Mouse (Mus musculus): Measurements from ENCODE around the gene Gfi1.

The Gfi1 gene

DNA sequence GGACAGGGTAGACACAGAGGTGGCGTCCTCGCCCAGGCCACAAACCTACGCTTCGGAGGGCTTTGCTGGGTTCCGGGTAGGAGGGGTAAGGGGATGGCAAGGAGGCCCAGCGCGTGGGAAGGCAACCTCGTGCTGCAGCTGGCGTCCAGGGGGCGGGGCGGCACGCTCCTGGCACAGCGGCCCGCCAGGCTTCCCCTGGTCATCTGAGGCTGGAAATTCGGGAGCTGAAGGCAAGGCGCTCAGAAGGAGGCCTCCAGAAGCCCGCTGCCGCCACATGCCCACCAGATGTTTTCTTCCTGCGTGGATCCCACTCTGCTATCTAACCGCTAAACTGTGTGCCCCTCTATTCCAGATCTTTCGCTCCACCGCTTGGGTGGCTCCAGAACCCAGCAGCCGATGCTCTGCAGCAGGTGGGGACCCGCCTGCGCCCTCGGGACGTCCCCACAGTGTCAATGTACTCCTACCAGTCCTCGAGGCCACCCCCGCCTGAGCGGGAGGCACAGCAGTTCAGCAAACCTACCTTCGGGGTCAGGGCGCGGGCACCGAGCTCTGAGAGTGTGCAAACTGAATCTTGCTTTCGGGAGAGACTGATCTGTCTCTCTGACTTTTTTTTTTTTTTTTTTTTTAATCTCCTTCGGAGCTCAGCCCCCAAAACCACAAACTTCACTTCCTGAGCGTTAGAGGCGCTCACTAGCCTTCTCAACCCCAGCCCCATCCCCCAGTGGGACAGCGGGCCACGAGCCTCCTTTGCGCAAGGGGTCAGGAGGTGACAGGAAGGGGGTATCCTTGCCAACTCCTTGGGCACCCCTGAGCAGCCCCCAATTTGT lies at the start of gene Gfi1:
Gene Gfi1 (minus strand): TSS at position 602 of the 827 bp plus-strand sequence.
- DNase-seq (ENCODE audit: low read depth, low spot score), result peak; percentile 79

DNA sequence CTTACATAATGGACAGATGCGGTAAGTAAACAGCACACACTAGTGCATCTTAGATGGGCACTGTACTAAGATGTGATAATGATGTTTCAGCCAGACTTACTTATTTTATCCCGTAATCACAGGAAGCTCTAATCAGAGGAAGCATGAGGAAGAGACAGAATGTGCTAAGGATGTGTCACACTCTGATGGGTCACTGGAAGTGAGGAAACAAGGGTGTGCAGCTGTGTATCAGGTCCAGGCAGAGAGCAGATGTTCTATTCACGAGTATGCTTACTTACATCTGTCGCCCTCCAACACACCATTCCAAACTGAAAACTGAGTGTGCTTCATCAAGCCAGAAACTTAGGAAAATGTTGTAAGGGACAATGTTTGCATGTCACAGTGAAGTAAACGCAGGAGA lies 46.2 kb upstream of the Gfi1 start:
- no peak for DNase-seq (ENCODE audit: low read depth, low spot score)

DNA sequence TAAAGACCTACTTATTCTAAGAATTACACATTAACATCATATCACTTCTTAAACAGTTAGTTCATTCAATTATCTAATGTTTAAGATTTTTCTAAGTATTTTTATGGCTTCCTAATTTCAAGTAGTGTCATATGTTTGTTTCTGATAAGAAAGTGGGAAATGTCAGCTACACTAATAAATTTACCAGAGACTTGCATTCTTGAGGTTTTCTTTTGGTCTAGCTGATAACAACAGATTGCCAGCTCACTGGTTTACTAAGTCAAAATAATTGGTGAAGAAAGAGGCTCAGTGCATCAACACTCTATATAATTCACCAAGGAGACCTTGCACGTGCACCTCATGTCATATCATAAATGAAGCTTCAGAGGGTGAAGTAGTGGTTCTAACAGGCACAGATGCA lies 42.4 kb upstream of the Gfi1 start:
- DNase-seq (ENCODE audit: low read depth, low spot score), result no peak

DNA sequence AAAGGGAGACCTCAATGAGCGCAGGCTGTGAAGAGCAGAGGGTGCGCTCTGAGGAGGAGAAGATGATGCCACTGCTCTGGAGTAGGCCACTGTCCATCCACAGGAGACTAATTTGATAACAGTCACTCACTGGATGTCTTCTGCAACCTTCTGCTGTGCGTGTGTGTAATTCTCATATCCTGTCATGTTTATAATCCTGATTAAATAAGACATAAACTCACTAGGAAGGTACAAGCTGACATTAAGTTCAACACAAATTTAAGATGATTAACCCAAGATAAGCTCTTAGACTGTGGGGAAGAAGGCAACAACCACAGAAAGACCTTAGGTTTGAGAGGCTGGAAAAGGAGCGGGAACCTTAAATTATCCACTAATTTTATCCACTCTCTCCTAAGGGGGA lies 40.1 kb upstream of the Gfi1 start:
- no peak for DNase-seq (ENCODE audit: low read depth, low spot score)

DNA sequence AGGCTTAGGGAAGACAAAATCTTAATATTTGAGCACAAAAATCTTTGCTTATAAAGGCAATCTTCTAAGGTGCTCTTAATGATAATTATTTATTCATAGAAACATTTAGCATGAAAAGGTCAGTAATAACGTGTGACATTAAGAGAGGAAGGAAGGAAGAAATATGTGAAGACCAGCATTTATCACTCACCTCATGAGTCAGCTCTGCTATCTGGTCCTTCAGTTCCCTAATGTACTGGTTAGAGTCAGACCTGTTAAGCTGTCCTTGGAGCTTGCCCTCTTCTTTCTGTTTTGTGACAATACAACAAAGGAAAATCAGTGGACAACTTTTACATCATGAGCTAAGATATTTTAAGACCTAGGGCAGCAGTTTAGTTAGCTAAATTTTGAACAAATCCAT lies 38.6 kb upstream of the Gfi1 start:
- no peak for DNase-seq (ENCODE audit: low read depth, low spot score)

DNA sequence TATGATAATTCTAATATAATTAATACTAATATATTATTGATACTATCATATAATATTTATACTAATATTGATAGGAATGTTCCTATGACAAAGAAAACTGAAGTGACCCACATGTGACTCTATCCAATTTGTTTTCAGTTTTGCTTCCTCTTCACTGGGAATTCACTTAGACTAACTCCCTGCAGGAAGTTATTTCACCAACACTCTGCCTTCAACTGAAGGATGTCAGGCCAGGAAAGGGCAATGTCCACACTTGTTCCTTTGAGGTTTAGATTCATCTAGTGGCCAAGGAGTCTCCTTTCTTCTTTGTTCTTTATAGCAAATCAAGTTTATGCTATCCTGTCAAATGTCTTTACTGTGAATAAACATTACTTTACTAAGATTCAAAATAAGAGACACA lies 37.8 kb upstream of the Gfi1 start:
- no peak for DNase-seq (ENCODE audit: low read depth, low spot score)

DNA sequence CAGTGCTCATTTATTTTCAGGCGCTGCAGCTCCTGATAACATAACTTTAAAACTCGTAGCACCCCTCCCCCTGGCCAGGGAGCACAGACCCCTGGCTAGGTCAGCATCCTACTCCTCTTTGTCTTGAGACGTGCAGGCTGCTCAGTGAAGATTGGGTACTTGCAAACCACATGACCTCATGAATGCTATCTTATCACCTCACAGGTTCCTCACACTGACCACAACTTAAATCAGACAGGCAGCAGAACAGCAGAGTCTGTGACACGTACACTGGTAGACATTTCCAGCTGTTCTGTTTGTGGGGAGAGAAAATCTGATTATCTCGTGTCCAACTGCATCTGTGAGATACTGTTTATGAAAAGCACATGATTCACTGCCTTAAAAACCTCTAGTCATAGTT lies 33.3 kb upstream of the Gfi1 start:
- DNase-seq (ENCODE audit: low read depth, low spot score), result no peak

DNA sequence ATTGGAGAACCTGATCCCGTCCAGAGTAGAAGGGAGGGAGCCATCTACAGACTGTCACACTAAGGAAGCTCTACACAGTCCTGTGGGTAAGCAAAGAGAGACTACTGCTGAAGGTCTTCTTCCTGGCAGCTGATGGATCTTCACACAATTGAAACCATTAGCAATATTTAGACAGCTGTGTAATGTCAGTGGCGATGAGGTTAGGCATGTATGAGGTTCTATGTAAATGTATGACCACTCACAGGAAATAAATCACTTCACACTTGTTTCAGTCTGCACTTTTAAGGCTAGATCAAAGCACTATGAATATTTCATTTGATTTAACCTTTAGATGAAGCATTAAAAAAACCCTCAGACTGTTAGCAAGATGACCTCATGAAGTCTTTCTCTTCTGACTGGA lies 30.2 kb upstream of the Gfi1 start:
- DNase-seq (ENCODE audit: low read depth, low spot score), result no peak

DNA sequence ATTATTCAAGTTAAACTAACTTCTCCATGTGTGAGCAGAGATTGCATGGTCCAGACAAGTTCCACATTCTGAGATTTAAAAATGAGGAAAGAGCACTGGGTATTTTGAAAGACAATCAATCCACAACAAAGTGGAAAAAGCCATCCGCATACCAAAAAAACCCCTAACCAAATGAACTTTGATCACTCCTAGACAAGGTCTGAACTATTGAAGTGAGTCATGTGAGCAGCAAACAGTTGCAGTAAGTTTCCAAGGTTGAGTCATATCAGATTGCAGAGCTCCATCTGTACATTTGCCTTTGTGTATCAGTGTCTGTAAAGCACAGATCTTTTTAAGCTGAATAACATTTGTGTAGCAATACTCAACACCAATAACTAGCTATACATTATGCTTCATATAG lies 28.9 kb upstream of the Gfi1 start:
- DNase-seq (ENCODE audit: low read depth, low spot score), result no peak

DNA sequence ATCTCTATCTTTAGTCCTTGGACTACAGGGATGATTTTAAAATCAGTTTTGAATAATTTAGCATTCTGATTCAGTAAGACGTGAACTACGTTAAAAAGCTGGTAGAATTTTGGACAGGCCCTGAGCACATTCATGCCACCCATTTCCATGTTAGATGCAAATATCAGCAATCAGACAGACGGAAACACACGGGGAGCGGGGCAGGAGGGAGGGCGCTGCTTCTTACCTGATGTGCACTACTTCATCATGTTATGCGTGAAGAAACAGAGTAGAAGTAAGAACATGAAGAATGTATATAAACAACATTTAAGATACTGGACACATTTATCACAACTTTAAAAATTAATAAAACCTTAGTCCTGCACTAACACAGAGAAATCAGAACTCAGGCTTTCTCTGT lies 27.8 kb upstream of the Gfi1 start:
- DNase-seq (ENCODE audit: low read depth, low spot score), result no peak

DNA sequence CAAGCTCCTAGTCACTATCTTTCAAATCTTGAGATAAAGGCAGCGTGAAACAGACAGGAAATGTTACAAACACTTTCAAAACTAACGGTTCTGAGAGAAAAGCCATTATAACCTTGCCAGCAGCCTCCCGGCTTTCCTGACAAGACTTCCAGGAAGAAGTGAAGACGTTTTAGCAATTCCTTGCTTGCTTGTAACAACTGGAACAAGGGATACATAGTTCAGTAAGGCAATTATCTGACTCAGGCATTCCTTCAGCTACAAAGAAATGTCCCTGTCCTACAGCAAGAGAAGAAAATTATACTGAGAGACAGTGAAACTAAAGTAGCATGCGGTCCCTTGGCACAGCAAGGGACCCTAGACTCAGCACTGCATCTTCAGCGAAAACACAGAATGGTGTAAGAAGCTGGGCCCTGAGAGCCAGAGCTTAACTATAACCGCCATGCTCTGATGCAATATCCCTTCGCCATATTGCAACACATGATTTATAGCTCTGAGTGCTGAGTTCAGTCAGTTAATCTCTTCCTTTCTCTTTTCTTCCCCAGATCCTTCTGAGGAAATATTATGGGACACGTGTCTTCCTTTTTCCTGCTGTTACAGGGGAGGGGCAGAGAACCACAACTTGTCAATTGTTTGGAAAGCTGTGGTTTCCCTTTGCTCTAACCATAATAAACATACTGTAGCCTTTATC lies 23.5 kb upstream of the Gfi1 start:
- no peak for DNase-seq (ENCODE audit: low read depth, low spot score)

DNA sequence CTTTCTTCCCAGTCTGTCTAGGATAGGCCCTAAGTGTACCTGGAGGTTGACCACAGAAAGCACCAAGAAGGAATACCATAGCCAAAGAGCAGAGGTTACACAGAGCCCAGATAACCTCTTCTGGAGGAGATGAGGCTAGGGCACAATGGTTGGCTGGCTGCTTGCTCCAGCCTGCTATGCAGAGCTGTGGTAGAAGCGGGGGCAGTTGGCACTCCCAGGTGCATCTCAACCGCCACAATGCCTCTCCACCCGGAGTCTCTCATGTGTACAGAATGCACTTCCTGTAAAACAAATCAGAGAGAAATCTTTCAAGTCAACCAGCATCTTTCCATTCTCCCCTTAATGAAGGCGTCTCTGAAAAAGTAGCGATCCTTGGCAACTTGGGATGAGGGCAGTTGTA lies 13.2 kb upstream of the Gfi1 start:
- peak; percentile 49 for DNase-seq (ENCODE audit: low read depth, low spot score)

DNA sequence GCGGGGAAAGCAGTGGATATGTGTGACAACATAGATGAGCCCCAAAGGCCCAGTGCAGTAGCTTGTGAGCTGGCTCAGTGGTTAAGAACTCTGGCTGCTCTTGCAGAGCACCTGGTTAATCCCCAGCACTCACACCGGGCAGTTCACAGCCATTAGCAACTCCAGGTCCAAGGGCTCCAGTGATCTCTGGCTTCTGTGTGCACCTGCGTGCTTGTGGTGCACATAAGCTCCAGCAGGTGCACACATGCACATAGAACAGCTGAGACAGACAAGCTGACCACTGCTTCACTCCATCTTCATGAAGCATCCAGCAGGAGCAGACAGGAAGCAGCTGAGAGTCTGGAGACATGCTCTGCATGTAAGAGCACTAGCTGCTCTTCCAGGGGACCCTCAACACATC lies 12.5 kb upstream of the Gfi1 start:
- peak; percentile 33 for DNase-seq (ENCODE audit: low read depth, low spot score)

DNA sequence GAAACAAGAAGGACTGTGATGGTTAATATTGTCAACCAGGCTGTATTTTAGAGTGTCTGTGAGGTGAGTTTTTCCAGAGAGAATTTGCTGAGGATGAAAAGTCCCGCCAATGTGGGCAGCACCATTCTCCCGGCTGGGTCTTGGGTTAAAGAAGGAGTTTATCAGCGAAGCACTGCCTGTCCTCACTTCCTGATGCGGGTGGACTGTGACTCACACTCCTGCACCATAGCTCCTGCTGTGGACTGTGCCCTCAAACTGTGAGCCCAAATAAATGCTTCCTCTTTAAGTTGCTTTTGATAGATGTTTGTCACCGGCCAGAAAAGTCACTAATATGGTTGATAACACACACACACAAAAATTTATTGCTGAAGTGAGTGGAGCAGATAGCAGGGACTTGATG lies 10.3 kb upstream of the Gfi1 start:
- no peak for DNase-seq (ENCODE audit: low read depth, low spot score)

DNA sequence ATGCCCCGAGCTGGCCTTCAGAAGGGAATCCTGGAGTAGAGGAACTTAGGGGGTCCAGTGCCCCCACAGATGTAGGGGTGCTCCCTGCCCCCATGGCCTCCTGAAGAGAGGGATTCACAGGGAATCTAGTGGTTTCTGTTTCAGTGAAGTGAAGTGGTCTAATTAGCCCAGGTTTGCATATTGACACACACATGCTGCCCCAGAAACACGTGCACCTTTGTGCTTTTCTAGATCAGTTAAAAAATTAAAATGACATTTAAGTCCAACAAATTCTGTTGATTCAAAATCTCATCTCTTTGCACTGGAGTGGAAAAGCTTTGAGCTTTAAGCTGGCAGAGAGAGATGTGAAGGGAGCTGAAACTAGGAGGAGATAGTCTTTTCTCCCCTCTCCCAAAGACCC lies 6.0 kb upstream of the Gfi1 start:
- DNase-seq (ENCODE audit: low read depth, low spot score), result no peak

DNA sequence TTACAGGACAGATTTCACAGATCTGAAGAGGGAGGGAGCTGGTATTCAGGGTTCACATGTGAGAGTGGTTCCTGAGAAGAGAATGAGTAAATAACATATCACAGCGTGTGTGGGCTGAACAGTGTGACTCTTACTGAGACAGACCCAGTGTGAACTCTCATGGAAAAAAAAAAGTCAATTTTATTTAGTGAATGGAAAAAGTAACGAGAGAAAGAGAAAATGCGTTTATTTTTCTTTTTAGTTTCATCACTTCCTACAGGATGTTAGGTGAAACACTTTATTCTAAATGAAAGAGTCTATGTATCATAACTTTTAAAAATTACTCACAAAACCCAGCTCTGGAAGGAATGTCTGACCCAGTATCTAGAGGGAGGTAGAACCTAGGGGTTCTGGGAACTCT lies 5.6 kb upstream of the Gfi1 start:
- DNase-seq (ENCODE audit: low read depth, low spot score), result no peak

DNA sequence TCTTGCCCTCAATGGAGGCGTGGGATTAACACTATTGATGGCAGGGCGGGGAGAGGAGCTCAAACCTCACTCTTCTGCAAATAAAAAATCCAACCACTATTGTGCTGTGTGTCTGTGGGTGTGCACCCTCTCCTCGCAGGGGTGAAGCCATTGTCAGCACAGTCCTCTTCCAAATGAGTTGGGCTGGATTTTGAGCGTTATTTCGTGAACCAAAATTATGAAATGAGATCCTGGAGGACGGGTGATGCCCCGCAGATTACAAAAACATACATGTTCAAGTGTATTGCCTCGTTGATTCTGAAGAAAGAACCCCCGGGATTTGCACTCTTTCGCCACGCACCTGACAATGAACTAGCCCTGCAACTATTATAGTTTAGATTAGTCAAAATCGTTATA lies 1.2 kb upstream of the Gfi1 start:
- no peak for DNase-seq (ENCODE audit: low read depth, low spot score)

DNA sequence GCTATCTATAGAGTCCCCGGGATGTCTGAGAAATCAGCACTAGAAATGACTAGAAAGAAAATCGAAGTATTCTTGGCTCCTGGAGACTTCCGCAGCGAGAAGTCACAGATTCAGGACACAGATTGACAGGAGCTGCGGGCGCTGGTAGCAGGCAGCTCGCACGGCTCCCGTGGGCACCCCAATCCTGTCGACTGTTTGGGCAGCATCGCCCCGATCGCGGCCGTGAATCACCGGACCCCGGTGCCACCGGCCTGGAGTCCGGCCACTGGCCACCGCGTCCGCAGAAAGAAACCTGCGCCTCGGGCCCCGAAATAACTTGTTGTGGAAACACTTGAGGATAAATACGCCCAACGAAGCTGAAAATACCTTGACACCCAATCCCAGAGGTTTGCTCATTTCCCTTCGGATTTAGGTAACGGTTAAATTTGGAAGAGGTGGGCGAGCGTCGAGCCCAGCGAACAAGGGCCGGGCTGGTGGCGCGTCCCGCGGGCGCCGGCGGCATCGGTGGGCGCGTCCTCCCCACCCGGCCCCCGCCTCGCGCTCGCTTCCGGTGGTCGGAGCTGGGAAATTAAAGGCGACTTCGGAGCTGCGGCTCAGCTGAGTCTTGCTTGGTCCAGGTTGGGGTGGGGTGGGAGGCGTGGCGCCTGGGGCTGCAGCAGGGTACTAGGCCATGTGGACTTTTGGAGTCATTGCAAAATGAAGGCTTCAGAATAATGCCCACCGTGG lies 608 bp upstream of the Gfi1 start:
- DNase-seq (ENCODE audit: low read depth, low spot score), result no peak

DNA sequence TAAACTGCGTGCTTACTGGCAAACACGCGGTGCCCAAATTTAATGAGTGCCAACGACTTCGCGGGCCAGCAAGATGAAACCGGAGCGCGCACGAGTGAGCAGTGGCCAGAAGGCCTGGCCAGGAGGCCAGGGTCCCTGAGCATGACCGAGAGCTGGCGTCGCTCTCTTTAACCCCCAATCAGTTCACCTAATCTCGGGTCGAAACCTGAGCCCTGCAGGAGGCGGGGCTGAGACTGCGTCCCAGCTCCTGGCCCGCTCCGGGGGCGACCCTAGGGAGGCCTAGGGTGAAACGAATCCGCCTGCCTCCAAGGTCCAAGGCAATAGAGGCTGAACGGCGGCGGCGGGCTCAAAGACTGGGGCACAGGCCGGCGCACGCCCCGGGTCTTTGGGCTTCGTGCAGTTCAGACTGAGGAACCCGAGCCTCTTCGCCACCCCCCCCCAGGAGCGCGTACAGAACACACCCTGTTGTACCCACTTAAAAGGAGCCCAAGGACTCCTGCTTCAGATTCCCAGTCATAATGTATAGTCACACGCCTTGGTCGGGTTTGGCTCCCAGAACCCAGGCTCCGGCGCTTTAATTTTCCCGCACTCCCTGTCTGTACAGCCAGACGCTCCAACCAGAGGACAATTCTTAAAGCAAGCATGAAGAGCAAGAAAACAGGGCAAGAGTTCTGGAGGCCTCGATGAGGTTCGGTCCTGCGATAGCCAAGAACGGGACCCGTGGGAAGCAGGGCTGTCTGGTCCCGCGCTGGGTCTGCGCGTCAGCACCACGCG lies 988 bp downstream of the Gfi1 start:
- no peak for DNase-seq (ENCODE audit: low read depth, low spot score)

DNA sequence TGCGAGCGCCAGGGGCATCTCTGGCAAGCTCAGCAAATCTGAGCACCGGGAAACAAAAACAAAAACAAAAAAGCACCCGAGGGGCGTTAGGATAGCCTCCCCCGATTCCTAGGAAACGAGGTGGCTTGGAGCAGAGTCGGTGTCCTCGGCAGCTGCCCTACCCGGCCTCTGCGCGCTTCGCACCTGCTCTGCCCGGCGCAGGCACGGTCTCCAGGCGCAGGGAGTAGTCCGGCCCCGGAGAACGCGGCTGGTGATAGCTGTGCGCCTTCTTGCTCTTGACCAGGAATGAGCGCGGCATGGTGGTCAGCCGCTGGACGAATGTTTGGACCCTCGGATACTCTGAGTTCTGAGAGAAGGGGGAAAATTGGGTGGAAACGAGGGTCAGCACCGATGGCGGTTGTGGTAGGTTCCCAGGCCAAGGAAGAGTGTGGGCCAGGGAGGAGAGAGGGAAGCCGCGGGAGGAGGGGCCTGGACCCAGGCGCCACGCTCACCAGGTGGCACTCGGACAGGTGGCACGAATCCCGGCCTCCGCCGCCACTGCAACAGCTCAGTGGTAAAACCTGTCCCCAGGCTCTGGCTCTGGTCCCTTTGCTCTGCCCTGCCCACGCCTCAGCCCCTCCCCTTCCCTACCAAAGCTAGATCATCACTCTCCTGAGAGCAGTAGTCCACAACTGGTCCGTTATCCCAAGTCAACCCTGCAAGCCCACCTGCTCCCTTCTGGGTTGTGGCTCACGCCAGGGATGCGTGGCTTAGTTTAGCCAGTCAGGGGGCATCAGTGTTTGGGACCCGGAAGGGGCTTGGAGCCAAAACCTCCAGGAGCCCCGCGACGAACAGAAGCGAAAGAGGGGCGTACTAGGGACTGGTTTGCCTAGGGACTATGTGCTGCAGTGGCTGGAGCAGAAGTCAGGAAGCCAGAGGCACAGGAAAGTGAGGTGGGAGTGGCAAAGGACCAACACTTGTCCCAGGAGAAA lies 2.0 kb downstream of the Gfi1 start:
- no peak for DNase-seq (ENCODE audit: low read depth, low spot score)
